Mouse (Mus musculus) left cerebral cortex, adult 2 months (tissue): Measurements from ENCODE around the gene Ankdd1a. TPM values are rescaled to one million over a fixed set of nuclear protein-coding genes. Genes with fewer than 3 reads are reported as not detected.
A peak's percentile ranks its signal among the peaks of the same experiment; 100 is the strongest.

ENCODE experiments used
- DNase-seq, 2 experiments: peaks; one replicate each; pipeline ENCODE4 v3.0.0; 2021 to 2022; ENCODE audit warnings: low spot score in 2 of 2, mixed read lengths in 1 of 2; ENCODE audit errors: extremely low spot score in 1 of 2
- H3K27ac ChIP-seq: fragments of 200-600 bp; 2 replicates; pipeline ENCODE4 v1.8.1; 2022
- H3K4me3 ChIP-seq: fragments of 200-600 bp; 2 replicates; pipeline ENCODE4 v1.8.1; 2022
- CTCF ChIP-seq: fragments of 200-600 bp; IDR thresholded peaks from 2 replicates; pipeline ENCODE4 v1.8.1; 2022; ENCODE audit warnings: antibody characterized with exemption, mild to moderate bottlenecking, moderate library complexity
- intact Hi-C: fragments of 180-260 bp; cut with DNase I; formaldehyde crosslinking; loops from one replicate; pipeline ENCODE4 v1.15.1; 2025
- total RNA-seq, 2 experiments: library from RNA; stranded (reverse); gene quantifications; 2 replicates each; pipeline ENCODE4 v1.2.3; 2021

Gene Ankdd1a
- total RNA-seq, 2 experiments from 2014 or later, result 2.7 to 3.5 TPM

- Histone ChIP-seq H3K4me3 (no peak overlapping the region), H3K27ac (no peak overlapping the region)
- no peak for TF ChIP-seq CTCF
- DNase-seq, result no peak
- intact Hi-C loops, result no loop called here
Measured at GRCm38 (mm10) chr9:65552711-65553110, 32.7 kb upstream of the Ankdd1a start.

- Histone ChIP-seq H3K4me3 (no peak overlapping the region), H3K27ac (no peak overlapping the region)
- no peak for DNase-seq
- no peak for TF ChIP-seq CTCF
- intact Hi-C loops, result no loop called here
Measured at GRCm38 (mm10) chr9:65552141-65552540, 32.1 kb upstream of the Ankdd1a start.

- no peak for TF ChIP-seq CTCF
- no peak overlapping the region for H3K4me3 ChIP-seq
- DNase-seq, result no peak
- intact Hi-C loops, result no loop called here
- 0 out of 2 replicates have a peak overlapping the region, but pooled peaks have one; percentile 11 for H3K27ac ChIP-seq
Measured at GRCm38 (mm10) chr9:65551035-65551434, 31.0 kb upstream of the Ankdd1a start.

- TF ChIP-seq CTCF, result no peak
- H3K27ac ChIP-seq, result 0 out of 2 replicates have a peak overlapping the region, but pooled peaks have one; percentile 11
- intact Hi-C loops, result no loop called here
- DNase-seq, result no peak
- no peak overlapping the region for H3K4me3 ChIP-seq
Measured at GRCm38 (mm10) chr9:65550079-65550831, 30.3 kb upstream of the Ankdd1a start.

GRCm38 (mm10) chr9:65549643-65550042 is 29.6 kb upstream of the Ankdd1a start:
- intact Hi-C loops, result no loop called here
- Histone ChIP-seq H3K4me3 (no peak overlapping the region), H3K27ac (no peak overlapping the region)
- no peak for DNase-seq
- no peak for TF ChIP-seq CTCF

- H3K4me3 ChIP-seq, result no peak overlapping the region
- no peak for DNase-seq
- intact Hi-C loops, result no loop called here
- TF ChIP-seq CTCF, result no peak
- no peak overlapping the region for H3K27ac ChIP-seq
Measured at GRCm38 (mm10) chr9:65549139-65549538, 29.1 kb upstream of the Ankdd1a start.

GRCm38 (mm10) chr9:65548311-65548710 is 28.3 kb upstream of the Ankdd1a start:
- intact Hi-C loops, result no loop called here
- Histone ChIP-seq H3K27ac (no peak overlapping the region), H3K4me3 (no peak overlapping the region)
- TF ChIP-seq CTCF, result no peak
- DNase-seq, result no peak

GRCm38 (mm10) chr9:65547844-65548243 is 27.9 kb upstream of the Ankdd1a start:
- no peak for DNase-seq
- intact Hi-C loops, result no loop called here
- H3K4me3 ChIP-seq, result no peak overlapping the region
- TF ChIP-seq CTCF, result no peak
- no peak overlapping the region for H3K27ac ChIP-seq

GRCm38 (mm10) chr9:65547111-65547510 is 27.1 kb upstream of the Ankdd1a start:
- intact Hi-C loops, result no loop called here
- no peak for TF ChIP-seq CTCF
- no peak overlapping the region for H3K4me3 ChIP-seq
- DNase-seq, result no peak
- no peak overlapping the region for H3K27ac ChIP-seq

- intact Hi-C loops, result no loop called here
- no peak for TF ChIP-seq CTCF
- peak overlapping the region; percentile 32; the same call in 1 of the 2 replicates for H3K27ac ChIP-seq
- no peak overlapping the region for H3K4me3 ChIP-seq
- no peak for DNase-seq
Measured at GRCm38 (mm10) chr9:65546413-65546695, 26.4 kb upstream of the Ankdd1a start.

- no peak for DNase-seq
- H3K4me3 ChIP-seq, result no peak overlapping the region
- intact Hi-C loops, result no loop called here
- H3K27ac ChIP-seq, result no peak overlapping the region
- TF ChIP-seq CTCF, result no peak
Measured at GRCm38 (mm10) chr9:65545635-65546412, 25.8 kb upstream of the Ankdd1a start.

- no peak for TF ChIP-seq CTCF
- Histone ChIP-seq H3K4me3 (no peak overlapping the region), H3K27ac (peak overlapping the region; percentile 36; the same call in 1 of the 2 replicates)
- no peak for DNase-seq
- intact Hi-C loops, result no loop called here
Measured at GRCm38 (mm10) chr9:65542111-65542524, 22.1 kb upstream of the Ankdd1a start.
